Mouse (Mus musculus): ENCODE data around the gene Slc25a40. TPM values are rescaled to one million over a fixed set of nuclear protein-coding genes. Genes with fewer than 3 reads are reported as not detected.

Slc25a40 gene
- polyA plus RNA-seq (2012; rRNA removed) = 0.97 and 1.4 TPM in 2 replicates

DNA sequence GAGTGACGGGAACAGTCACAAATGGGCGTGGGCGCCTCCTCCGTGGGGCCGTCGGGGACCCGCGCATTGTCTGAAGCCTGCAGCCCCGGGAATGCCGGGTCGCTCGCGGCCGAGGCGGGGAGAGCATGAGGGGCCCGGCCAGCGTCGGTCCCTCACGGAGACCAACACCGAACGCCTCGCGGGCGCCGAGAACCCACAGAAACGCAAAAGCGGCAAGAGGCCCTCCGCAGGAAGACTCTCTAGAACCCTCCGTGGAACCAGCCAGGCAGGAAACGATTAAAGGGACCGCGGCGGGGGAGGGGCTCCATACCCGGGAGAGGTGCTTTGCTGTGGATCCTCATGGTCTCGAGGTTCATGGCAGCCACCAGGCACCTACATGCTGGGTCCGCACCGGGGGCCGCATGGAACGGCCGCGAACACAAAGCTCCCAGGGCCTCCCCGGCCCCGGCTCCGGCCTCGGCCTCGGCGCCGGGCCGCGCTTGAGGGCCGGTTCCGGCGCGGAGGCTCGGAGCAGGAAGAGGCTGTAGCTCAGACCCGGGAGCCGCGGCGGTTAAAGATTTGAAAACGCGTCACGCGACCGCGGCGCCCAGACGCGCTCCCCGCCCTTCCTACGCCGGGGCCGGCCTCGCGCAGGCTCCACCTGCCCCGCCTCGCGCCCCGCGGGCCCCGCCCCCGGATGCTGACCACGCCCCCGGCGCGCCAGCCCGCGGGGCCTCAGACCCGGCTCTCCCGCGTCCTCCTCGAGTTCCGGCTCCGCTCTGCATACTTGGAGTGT is at the start of gene Slc25a40, which contains the start of gene Dbf4:
TSS of gene Slc25a40 (plus strand) at position 694 of the 775 bp plus-strand sequence.
TSS of gene Dbf4 (minus strand) at position 560 of the 775 bp plus-strand sequence.
- Histone ChIP-seq H3K4me1 (ENCODE audit: control insufficient read depth, insufficient read depth, insufficient read length) (peaks cover 4% of the 10 kb centered on the region), H3K4me3 (ENCODE audit: extremely low read depth, insufficient read depth, insufficient read length) (peak within 1 kb of the TSS; percentile 100), H3K27ac (ENCODE audit: insufficient read depth, low read length) (peak within 1 kb of the TSS; percentile 87), H3K27me3 (ENCODE audit: control insufficient read depth, insufficient read depth, low read length) (no peaks in the 10 kb centered on the region), H3K36me3 (ENCODE audit: control insufficient read depth, insufficient read depth, low read length) (no peaks in the 10 kb centered on the region)
- under 1% methylated on average over 82 of the region's 93 CpGs for WGBS
- TF ChIP-seq CTCF (IDR thresholded peaks at IDR 0.05; ENCODE audit: extremely low read depth, insufficient read depth, insufficient read length, insufficient replicate concordance) = no peak
- peak; percentile 37; the same call in 1 of the 2 replicates for TF ChIP-seq POLR2A (IDR thresholded peaks at IDR 0.05; ENCODE audit: low read depth, low read length)
- peak; percentile 77 to 92 for DNase-seq (ENCODE audit: low read depth in 1 of 2, low spot score in 2 of 2)

DNA sequence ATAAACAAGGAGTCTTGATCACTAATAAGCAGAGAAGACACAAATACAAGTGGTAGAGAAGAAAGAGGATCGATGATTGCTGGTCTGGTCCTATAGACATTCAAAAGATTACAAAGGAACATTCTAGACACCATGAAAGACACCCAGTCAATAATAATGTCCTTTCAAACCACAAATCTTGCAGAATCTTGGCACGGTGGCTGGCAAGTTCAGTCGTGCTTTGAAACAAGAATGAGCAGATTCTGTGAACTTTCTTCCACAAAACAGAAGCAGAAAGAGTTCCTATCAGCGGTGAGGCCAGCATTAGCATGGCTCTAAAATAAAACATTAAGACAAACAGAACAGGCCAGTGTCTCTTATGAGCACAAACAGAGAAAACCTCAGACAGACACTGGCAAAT is 49.2 kb upstream of the Slc25a40 start:
- no peaks in the 10 kb centered on the region for H3K36me3 ChIP-seq (ENCODE audit: control insufficient read depth, insufficient read depth, low read length)
- no peaks in the 10 kb centered on the region for H3K4me1 ChIP-seq (ENCODE audit: control insufficient read depth, insufficient read depth, insufficient read length)
- H3K27me3 ChIP-seq (ENCODE audit: control insufficient read depth, insufficient read depth, low read length) = no peaks in the 10 kb centered on the region
- no peak overlapping the region for H3K27ac ChIP-seq (ENCODE audit: insufficient read depth, low read length)
- WGBS = 82% methylated on average over 4 of the region's 4 CpGs
- H3K4me3 ChIP-seq (ENCODE audit: extremely low read depth, insufficient read depth, insufficient read length) = no peak overlapping the region
- DNase-seq (ENCODE audit: low read depth in 1 of 2, low spot score in 2 of 2) = no peak
- no peak for TF ChIP-seq CTCF (IDR thresholded peaks at IDR 0.05; ENCODE audit: extremely low read depth, insufficient read depth, insufficient read length, insufficient replicate concordance)
- no peak for TF ChIP-seq POLR2A (IDR thresholded peaks at IDR 0.05; ENCODE audit: low read depth, low read length)

DNA sequence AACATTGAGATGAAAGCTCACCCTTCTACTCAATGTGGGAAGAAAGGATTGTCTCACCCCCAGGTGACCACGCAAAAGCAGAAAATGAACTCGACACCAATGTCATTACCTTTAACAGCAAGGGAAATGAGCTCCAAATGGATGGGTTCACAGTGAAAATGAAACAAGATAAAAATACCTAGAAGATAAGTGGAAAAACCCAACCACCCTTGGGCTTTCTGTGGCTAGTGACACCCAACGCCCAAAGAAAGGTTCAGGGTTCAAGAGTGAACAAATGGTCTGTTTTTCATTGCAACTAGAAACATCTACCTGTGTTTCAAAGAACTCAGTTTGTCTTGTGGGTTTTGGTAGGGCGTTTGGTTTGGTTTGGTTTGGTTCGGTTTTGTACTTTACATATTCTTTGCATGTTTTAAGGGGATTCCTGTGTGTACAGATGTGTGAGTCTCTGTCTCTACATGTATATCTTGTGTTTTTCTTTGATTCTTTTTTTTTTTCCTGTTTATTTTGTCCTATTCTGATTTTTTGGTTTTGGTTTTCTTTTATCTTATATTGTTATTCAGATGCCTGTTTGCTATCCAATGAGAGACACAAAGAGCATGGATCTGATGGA is 48.2 kb upstream of the Slc25a40 start:
- Histone ChIP-seq H3K27ac (ENCODE audit: insufficient read depth, low read length) (no peak overlapping the region), H3K27me3 (ENCODE audit: control insufficient read depth, insufficient read depth, low read length) (no peaks in the 10 kb centered on the region), H3K36me3 (ENCODE audit: control insufficient read depth, insufficient read depth, low read length) (no peaks in the 10 kb centered on the region), H3K4me3 (ENCODE audit: extremely low read depth, insufficient read depth, insufficient read length) (no peak overlapping the region), H3K4me1 (ENCODE audit: control insufficient read depth, insufficient read depth, insufficient read length) (no peaks in the 10 kb centered on the region)
- whole genome bisulfite sequencing = 84% methylated on average over 5 of the region's 5 CpGs
- TF ChIP-seq CTCF (IDR thresholded peaks at IDR 0.05; ENCODE audit: extremely low read depth, insufficient read depth, insufficient read length, insufficient replicate concordance) = no peak
- TF ChIP-seq POLR2A (IDR thresholded peaks at IDR 0.05; ENCODE audit: low read depth, low read length) = no peak
- no peak for DNase-seq (ENCODE audit: low read depth in 1 of 2, low spot score in 2 of 2)

DNA sequence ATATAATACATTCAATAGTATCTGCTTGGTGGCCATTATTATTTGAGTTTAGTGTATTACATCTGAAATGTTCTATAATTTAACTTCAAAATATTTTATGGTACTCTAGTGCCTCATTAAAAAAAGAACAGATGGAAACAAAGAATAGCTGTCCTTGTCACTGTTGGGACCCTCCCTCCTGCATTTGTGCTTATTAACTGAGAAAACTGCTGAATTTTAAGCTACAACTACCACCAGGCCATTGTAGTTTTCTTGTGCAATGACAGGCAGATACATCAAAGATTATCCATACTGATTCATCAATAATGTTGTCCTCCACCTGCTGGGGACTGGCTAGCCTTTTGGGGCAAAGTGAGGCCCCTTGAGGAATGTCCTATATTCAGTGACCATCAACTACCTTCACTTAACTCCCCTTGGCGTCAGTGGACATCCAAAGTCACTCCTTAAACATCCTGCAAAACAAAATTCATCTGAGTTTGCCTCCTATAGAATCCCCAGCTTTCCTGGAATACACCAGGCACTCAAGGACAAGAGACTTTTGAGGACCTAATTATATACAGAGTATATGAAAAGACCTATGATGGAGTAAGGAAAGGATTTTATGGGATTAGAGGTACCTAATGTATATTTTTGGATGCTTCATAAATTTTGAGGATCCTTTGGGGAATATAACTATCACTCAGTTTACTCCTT is 28.6 kb upstream of the Slc25a40 start:
- no peaks in the 10 kb centered on the region for H3K4me1 ChIP-seq (ENCODE audit: control insufficient read depth, insufficient read depth, insufficient read length)
- H3K27ac ChIP-seq (ENCODE audit: insufficient read depth, low read length) = no peak overlapping the region
- H3K4me3 ChIP-seq (ENCODE audit: extremely low read depth, insufficient read depth, insufficient read length) = no peak overlapping the region
- no peak for DNase-seq (ENCODE audit: low read depth in 1 of 2, low spot score in 2 of 2)
- H3K36me3 ChIP-seq (ENCODE audit: control insufficient read depth, insufficient read depth, low read length) = peaks cover 3% of the 10 kb centered on the region
- TF ChIP-seq POLR2A (IDR thresholded peaks at IDR 0.05; ENCODE audit: low read depth, low read length) (no peak), CTCF (IDR thresholded peaks at IDR 0.05; ENCODE audit: extremely low read depth, insufficient read depth, insufficient read length, insufficient replicate concordance) (no peak)
- WGBS = 90% methylated on average over 1 of the region's 1 CpGs
- no peaks in the 10 kb centered on the region for H3K27me3 ChIP-seq (ENCODE audit: control insufficient read depth, insufficient read depth, low read length)

DNA sequence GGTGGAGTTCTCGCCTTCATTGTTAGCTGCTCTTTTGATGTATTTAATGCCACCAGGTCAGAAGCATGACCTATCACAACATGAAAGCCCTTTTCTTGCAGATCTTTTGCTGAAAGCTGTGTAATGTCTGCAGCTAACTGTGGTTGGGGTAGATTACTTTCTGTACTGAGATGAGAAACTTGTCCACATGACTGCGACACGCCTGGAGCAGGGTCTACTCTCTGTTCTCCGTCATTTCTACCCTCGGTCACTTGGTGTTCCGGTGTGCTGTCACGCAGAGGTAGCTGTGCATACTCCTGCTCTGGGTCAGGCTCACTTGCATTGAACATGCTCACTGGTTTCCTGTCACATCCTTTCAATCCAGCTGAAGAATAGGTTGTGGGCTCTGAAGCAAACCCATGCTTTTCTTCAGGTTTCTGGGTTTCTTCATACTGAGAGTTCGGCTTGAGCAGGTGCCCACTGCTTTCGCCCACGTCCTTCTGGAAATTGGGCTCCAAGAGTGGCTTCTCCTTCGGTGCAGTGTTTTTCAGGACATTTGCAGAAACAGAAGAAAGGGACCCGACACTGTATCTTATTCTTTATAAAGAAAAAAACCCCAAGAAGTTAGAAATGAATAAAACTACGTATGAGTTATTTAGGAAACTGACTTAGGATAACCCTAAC is 24.9 kb upstream of the Slc25a40 start:
- 94% methylated on average over 13 of the region's 13 CpGs for WGBS
- Histone ChIP-seq H3K27ac (ENCODE audit: insufficient read depth, low read length) (no peak overlapping the region), H3K4me1 (ENCODE audit: control insufficient read depth, insufficient read depth, insufficient read length) (no peaks in the 10 kb centered on the region), H3K36me3 (ENCODE audit: control insufficient read depth, insufficient read depth, low read length) (peaks cover 3% of the 10 kb centered on the region), H3K4me3 (ENCODE audit: extremely low read depth, insufficient read depth, insufficient read length) (no peak overlapping the region), H3K27me3 (ENCODE audit: control insufficient read depth, insufficient read depth, low read length) (no peaks in the 10 kb centered on the region)
- TF ChIP-seq CTCF (IDR thresholded peaks at IDR 0.05; ENCODE audit: extremely low read depth, insufficient read depth, insufficient read length, insufficient replicate concordance) (no peak), POLR2A (IDR thresholded peaks at IDR 0.05; ENCODE audit: low read depth, low read length) (no peak)
- no peak for DNase-seq (ENCODE audit: low read depth in 1 of 2, low spot score in 2 of 2)

DNA sequence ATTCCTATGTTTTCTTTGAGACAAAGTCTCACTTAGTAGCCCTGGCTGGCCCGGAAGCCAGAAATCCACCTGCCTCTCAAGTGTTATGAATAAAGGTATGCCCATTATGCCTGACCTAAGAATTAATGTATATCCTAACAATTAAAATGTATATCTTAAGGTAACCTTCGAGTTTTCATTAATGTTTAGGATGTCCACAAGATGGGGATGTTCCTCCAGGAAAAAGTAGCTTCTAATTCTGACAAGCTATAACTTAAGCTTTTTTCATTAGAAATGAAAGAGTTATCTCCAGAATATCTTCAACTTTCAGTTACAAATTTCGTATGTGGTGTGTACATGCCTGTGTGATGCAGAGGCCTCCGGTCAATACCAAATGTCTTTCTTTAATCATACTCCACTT is 13.9 kb upstream of the Slc25a40 start:
- Histone ChIP-seq H3K4me1 (ENCODE audit: control insufficient read depth, insufficient read depth, insufficient read length) (no peaks in the 10 kb centered on the region), H3K36me3 (ENCODE audit: control insufficient read depth, insufficient read depth, low read length) (peaks cover 8% of the 10 kb centered on the region), H3K27ac (ENCODE audit: insufficient read depth, low read length) (no peak overlapping the region), H3K27me3 (ENCODE audit: control insufficient read depth, insufficient read depth, low read length) (no peaks in the 10 kb centered on the region), H3K4me3 (ENCODE audit: extremely low read depth, insufficient read depth, insufficient read length) (no peak overlapping the region)
- 84% methylated on average over 4 of the region's 4 CpGs for WGBS
- no peak for DNase-seq (ENCODE audit: low read depth in 1 of 2, low spot score in 2 of 2)
- TF ChIP-seq CTCF (IDR thresholded peaks at IDR 0.05; ENCODE audit: extremely low read depth, insufficient read depth, insufficient read length, insufficient replicate concordance) = no peak
- TF ChIP-seq POLR2A (IDR thresholded peaks at IDR 0.05; ENCODE audit: low read depth, low read length) = no peak

Data from spleen, adult 2 months (tissue).